Mouse (Mus musculus): ENCODE measurements around the gene D3Ertd254e.

The D3Ertd254e gene

GRCm38 (mm10) chr3:36209776-36210555 is 59.1 kb downstream of the D3Ertd254e start:
- intact Hi-C loops (cut with DNase I): loop anchor here (2.0 kb wide), 2 partner anchors 233 to 285 kb away; no protein-coding TSS in a partner anchor

GRCm38 (mm10) chr3:36210939-36211338 is 60.1 kb downstream of the D3Ertd254e start:
- intact Hi-C loops (cut with DNase I): loop anchor here (2.0 kb wide), 2 partner anchors 232 to 284 kb away; no protein-coding TSS in a partner anchor

- intact Hi-C loops (cut with DNase I): no loop called here
These were observed 61.9 kb downstream of the D3Ertd254e start for GRCm38 (mm10) chr3:36212758-36213157.

All from adrenal gland (tissue).